Mouse (Mus musculus): Measurements from ENCODE around the gene Prss48.

The Prss48 gene

DNA sequence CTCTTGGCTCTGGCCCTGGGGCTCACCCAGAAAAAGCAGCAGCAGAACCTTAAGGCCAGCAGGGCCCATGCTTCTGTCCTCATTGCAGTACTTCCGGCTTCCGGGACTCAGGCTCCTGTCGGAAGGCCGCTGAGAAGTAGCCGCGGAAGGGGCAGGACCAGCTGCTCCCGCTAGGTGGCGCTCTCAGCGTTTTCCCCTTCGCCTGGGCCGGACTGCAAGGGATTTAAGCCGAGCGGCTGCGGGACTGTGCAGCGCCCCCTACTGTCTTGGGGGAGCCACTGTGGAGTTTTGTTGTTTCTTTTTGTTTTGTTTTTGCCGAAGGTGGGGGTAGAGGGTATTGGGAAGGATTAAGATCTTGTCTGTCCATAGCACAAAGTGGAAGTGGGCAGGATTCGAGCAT, at the start of gene Prss48:
Gene Prss48 (minus strand): TSS at position 69 of the 400 bp plus-strand sequence.
- DNase-seq (ENCODE audit: low read depth, low spot score): no peak

DNA sequence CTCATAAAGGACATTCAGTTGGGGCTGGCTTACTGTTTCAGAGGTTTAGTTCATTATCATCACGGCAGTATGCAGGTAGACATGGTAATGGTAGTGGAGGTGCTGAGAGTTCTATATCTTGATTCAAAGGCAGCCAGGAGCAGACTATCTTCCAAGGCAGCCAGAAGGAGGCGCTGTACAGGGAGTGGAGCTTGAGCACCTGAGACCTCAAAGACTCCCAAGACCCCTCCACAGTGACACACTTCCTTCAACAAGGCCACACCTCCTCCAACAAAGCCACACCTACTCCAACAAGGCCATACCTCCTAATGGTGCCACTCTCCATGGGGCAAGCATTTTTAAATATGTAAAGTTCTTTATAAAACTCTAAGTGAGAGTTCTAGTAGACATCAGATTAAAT, 46.8 kb upstream of the Prss48 start:
- DNase-seq (ENCODE audit: low read depth, low spot score): no peak

DNA sequence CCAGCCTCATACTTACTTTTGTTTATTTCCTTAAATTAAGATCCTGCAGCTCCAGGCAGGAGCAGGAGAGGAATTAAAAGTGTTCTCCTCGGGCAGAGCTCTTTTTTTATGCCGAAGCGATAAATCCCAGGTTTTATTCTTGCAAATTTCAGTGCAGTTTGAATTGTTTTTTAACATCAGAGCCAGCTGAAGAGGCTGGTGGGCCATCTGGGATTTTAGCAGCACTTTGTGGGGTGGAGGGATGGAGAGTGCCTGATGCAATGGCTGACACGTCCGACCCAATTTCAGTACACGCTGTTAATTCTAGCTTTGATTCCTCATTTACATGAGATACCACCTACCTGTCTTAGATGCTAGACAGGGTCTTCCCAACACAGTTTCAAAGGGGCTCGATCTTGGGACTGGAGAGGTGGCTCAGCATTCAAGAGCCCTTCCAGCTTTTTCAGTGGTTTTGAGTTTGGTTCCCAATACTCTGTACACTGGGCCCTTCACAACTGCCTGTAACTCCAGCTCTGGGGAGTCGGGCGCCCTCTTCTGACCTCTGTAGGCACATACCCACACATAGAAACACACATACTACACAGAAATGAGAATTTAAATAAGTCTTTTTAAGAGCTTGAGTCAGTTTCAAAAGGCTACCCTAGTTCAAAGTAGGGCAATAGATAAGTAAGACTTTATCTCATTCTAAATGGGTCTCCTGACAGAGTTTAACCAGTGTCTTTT, 45.6 kb upstream of the Prss48 start:
- no peak for DNase-seq (ENCODE audit: low read depth, low spot score)

DNA sequence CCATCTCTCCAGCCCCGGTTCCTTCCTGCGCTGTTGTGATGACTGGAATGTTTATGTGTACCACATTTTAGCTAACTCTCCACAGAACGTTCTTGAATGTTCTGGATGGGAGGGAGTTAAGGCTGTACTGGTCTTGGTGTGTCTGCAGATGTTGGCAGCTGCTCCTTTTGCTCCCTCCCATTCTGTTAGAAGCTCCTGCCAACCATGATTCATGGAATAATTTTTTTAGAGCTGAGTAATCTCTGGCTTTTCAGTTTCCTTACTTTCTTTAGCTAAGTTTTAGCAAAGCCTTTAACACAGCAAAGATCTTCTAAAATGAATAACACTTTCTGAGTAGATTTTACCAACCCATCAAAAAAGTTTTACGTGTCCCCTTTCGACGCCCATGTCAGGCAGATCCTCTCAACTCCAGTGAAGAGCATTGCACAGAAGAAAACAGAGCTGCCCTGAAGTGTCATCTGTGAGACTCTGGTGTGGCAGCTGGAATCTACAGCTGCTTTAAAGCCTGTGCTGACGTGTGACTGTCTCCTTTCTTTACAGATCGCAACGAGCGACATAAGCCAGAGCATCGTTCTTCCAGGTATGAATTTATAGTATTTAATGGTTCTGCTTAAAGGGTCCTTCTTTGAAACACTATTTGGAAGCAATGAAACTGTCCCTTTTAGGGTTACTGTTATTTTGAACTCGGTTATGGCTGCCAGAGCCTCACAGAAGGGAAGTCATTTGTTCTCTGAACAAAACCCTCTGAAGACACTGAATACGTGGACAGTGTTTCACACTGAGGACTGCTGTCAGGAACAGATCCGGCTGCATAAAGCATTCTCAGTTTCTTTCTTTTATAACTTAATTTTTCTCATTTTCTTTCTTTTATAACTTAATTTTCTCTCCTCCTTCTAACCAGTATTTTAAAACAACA, 38.3 kb upstream of the Prss48 start:
- DNase-seq (ENCODE audit: low read depth, low spot score): no peak

DNA sequence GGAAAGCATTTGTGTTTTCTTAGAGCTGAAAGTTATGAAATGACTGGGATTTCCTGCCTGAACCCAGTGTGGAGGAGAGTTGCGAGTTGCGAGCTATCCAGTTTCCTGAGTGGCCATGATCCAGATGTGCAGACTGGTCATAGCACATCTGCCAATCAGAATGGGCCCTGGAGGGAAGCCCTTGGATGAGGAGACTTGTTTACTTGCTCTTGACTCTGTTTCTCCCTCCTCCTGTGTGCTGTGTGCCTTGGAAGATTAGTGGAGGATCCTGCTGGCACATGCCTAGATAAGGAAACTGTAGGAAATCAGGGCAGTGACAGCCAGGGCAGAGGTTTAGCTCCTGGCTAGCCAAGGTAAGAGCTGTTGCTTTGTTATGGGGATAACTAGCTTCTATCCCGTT, 36.4 kb upstream of the Prss48 start:
- DNase-seq (ENCODE audit: low read depth, low spot score): no peak

DNA sequence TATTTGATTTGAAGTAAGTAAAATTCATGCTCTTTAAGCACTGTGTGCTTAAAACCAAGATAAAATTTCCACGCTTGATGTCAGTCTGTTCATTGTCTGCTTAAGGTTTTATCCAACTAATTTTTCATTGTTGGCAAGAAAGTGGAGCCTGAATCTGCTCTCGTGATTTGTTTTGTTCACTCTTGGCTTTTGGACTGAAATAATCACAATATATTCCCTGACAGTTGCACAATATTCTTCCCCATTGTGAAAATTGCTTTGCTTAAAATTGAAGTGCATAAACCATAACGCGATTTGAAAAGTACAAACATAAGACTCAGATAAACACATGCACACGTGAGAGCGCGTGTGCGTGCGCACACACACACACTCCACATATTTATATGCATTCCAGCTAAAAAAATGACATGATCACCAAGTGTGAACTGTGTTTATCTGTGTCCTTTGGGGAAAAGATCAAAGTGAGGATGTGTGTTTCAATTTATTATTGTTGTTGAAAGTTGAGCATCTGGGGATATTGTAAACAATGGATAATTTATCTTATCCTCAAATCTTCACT, 35.7 kb upstream of the Prss48 start:
- no peak for DNase-seq (ENCODE audit: low read depth, low spot score)

DNA sequence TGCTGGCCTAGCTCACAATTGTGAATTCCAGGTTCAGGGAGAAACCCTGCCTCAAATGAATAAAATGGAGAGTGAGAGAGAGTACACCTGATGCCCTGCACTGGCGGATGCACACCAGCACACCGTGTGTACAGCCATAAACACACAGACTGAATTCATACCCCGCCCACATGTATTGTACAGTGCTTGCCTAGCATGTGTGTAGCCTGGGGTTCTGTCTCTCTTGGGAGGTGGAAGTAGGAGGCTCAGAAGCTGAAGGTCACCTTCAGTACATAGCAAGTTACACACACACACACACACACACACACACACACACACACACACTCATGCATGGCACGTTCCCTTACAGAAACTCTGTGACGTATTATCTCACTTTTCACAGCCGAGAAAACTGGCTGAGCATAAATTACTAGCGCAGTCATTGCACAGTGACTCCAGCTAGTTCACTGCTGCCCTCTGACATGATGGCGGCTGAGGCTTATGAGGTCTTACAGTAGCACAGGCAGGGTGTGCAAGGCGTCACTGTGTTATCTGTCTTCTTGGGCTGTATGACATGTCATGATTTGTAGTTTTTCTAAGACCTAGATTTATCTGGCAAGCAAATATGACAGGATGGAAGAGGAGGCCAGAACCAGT, 31.3 kb upstream of the Prss48 start:
- DNase-seq (ENCODE audit: low read depth, low spot score): no peak

DNA sequence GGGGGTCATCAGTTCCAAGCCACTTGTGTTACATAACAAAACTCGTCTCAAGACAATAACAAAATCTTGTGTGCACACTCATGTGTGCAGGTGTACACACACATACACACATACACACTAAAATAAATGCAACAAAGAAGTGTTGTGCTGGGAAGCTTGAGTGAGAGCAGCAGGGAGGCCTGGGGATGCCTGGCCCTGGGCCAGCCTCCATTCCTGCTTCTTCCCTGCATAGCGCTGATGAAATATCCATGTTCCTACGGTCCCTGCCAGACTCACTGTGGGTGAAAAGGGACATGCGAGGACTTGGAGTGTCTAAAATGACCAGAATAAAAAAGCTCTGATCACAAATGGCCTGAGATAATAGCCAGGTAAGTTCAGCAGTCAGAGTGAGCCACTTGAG, 28.3 kb upstream of the Prss48 start:
- DNase-seq (ENCODE audit: low read depth, low spot score): no peak

DNA sequence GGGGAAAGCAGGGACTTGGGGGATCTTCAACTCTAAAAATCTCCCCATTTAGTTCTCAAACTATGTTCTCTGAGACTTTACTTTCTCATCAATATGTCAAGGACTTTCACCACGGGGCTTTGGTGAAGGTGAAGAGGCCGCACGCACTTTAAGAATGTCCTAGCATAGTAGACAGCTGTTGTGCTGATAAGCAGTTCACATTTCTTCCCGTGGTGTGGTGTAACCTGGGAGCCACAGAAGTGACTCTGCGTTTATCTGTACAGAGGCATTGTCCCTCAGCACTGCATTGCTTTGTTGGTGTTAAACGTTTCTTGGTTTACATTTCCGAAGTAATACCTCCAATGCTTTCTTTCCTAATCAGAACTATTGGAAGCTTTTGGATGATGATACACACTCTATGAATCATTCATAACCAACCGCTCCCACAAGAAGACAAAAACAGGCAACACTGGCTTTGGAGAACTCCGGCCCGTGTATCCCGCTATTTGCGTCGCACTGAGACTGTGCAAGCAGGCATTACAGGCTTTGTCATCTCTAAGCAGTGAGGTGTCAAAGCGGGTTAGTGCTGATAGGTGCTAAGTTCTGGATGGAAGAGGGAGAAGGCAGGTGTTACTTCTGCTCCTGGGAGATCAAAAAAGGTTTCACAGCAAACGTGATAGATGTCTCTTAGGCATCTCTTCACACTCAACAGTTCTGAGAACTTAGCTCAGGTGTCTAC, 26.5 kb upstream of the Prss48 start:
- DNase-seq (ENCODE audit: low read depth, low spot score): no peak

DNA sequence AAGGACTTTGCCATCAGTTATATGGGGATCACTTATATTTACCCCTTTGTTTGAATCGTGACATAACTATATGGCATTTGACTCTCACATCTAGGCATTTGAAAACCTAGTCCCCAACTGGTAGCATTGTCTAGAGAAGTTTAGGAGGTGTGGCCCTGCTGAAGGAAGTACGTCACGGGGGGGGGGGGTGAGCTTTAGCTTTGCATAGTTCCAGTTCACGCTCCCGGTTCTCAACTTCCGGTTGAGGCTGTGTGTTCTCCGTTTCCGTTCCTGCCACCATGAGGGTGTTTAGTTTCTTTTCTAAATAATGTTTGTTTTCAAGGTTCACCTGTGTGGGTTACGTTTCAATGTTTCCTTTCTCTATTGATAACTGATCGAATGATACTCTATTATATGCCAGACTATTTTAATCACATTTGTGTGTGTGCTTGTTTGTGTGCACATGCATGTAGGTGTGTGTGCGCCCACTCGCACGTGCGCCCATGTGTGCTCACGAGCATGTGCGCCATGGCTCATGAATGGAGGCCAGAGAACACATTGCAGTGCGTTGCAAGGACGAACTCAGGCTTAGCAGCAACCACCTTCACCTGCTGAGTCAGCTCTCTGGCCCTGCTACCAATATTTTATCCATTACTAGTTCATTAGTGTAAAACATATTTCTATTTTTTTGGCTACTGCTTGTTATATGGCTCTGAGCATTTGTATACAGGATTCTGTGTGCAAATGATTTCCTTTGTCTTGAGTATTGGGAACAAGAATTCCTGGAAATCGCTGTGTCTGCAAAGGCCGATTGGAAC, 23.2 kb upstream of the Prss48 start:
- DNase-seq (ENCODE audit: low read depth, low spot score): no peak

DNA sequence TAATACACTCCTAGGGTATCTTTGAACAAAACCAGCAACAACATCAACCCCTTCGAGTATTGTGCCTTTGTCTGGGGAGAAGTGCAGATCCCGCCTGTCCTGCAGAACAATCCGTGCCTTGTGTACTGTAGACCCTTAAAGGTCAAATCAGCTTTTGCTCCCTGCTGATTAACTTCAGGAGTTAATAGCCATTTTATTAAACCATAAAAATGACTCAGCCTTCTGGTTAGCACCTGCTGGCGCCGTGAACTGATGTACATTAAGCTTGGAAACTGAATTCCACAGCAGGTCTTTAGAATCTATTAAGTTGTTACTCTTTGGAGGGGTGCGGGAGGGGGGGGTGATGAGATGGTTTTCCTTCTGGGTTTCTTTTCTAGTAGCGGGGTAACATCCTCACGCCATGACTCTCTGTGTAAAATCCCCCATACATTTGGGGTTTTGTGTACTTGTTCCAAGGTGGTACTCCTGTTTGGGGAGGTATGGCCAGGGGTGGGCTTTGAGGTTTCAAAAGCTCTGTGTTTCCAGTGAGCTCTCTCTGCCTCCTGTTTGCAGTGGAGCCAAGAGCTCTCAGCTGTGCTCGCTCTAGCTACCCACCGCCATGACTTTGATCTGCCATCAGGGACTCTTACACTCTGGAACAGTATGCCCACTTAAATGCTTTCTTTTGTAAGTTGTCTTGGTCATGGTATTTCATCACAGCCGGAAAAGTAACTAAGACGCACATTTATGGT, 21.9 kb upstream of the Prss48 start:
- no peak for DNase-seq (ENCODE audit: low read depth, low spot score)

DNA sequence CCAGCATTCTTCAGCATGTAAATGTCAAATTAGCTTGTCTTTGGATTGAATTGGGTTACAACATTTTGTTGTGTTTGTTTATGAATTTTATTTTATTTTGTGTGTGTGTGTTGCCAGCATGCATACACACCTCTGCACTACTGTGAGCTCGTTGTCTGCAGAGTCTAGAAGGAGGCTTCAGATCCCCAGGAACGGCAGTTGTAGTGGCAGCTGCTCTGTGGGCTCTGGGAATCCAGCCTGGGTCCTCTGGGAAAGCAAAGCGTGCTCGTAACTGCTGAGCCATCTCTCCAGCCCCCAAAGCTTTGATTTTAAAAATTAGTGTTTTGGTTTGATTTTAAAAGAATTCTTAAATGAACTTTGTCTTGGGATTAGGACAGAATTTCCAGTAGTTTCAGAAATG, 19.4 kb upstream of the Prss48 start:
- DNase-seq (ENCODE audit: low read depth, low spot score): no peak

DNA sequence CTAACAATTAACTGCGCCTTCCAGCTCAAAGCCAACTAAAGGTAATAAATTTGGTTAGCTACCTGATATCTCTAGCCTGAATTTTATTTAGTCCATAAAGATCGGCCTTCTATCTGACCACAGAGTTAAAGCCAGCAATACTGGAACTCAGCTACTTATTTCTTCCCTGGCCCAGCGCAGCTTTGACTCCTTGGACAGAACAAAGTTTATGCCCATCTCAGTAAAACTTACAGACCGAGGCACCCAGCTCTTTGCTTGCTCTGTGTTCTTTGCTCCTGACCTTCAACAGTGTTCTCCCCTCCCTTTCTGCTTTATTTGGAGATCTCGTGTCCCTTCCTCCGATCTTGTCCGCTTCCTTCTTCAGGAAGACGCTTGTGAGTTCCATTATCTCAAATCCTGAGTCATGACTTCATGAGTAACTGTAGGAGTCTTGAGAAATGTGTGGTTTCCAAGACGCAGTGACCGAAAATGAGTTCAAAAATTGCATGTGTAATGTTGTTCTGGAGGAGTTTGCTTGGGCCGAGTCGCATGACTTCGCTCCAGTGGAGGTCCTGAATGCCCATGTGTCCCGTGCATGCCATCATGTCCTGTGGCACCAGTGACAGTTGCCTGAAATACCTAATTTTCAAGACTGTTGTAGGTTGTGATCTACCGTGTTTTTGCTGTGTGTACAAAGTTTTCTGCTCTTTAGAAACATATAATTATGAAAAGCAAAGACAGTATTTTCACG, 18.8 kb upstream of the Prss48 start:
- no peak for DNase-seq (ENCODE audit: low read depth, low spot score)

DNA sequence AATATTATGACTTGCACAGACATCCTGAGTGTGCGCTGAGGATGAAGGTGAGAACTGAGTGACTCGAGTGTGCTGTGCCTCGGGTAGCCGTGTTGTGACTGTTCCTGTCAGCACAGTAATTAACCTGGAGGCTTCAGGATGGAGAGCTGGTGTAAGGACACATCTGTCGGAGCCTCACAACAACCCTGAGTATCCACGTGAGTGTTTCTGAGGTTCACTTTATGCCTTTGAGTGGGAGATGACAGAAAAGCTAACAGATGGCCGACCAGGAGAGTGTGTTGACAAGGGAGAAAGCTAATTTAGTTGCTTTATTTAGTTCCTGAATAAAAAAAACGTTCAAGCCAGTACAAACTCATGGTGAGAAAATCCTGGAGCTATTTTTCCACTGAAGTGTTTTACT, 15.2 kb upstream of the Prss48 start:
- no peak for DNase-seq (ENCODE audit: low read depth, low spot score)

DNA sequence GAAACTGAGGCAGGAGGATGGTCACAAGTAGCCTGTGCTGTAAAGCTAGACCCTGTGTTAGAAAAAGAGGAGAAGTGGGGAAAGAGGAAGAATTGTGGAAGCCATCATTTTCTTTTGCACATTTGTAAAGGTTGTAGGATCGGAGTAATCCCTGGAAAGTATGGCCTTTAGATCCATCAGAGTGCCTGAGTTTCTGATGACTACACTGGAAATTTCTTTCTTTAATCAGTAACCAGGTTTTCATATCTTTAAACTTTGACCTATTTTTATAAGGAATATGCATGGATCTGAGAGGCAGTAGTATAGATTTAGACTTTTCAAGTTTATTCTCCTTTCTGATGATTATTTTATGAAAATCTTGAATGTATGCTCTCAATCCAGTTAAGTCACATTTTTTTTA, 14.7 kb upstream of the Prss48 start:
- DNase-seq (ENCODE audit: low read depth, low spot score): no peak

DNA sequence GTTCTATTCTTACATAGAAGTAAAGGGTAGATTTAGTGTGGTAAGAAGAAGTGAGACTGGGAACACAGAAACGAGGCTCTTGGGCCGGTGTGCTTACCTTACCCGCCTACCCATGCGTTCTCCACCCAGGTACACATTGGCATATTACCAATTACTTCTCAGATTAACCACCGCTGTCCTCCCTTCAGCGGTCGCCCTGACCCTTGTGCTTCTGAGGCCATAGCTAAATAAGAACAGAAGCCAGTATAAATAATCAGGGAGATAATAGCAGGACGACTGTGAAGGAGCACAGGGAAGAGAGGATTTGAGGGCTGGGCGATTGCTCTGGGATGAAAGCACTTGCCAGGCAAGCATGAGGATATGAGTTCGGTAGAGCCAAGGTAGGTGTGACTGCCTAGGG, 11.5 kb upstream of the Prss48 start:
- no peak for DNase-seq (ENCODE audit: low read depth, low spot score)

DNA sequence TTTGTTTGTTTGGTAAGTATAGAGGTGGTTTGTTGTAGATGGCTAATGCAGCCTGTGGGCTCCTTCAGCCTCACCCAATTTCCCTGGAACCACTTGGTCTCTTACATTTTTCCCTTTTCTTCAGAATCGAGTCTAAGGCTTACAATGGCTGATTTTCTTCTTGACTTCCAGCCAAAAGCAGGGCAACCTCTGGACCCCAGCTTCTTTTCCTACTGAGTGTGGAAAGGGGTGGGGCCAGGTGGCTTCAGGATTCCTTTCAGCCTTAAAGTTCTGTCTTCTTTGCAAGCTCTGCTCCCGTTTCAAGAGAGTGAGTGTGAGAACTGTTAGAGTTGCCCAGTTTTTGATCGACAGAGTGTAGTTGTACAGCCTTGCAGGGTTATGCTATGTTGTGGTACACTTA, 9.5 kb upstream of the Prss48 start:
- no peak for DNase-seq (ENCODE audit: low read depth, low spot score)

DNA sequence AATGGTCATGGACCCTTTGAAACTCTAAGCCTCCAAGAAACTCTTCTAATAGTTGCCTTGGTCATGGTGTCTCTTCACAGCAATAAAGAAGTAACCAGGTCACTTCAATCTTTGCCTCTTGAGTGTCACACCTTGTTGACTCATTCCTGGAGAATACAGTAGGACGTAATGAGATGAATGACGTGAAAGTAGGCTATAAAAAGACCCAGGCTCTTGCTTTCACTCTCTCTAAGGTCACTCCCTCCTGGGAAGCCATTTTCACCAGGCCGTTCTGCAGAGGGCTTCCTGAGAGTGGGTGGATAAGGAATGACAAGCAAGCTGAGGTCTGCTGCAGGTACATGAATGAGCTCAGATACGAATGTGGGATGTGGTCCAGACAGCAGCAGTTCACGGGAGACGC, 9.1 kb upstream of the Prss48 start:
- DNase-seq (ENCODE audit: low read depth, low spot score): no peak

DNA sequence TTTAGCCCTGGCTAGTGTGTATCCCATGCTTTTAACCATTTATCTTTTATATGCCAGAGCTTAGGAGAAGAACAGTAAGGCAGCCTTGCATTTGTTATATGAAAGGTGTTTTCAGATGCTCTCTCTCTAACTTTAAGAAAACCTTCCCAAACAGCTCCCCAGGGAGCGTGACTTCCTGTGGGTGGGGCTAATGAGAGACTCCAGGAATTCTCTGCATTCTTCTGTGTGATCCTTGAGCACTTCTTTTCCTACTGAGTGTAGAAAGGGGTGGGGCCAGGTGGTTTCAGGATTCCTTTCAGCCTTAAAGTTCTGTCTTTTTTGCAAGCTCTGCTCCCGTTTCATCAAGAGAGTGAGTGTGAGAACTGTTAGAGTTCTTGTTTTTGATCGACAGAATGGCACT, 8.3 kb upstream of the Prss48 start:
- no peak for DNase-seq (ENCODE audit: low read depth, low spot score)

Data from c-Kit-negative CD71-positive TER-119-positive erythroid progenitor cells, embryonic 14.5 days (primary cell).